Mouse (Mus musculus): ENCODE data around the gene Gm20388. TPM values are rescaled to one million over a fixed set of nuclear protein-coding genes. Genes with fewer than 3 reads are reported as not detected.

Gm20388 gene
- total and polyA plus RNA-seq, 3 experiments = 0.02 to 0.05 TPM; not detected in 1

DNA sequence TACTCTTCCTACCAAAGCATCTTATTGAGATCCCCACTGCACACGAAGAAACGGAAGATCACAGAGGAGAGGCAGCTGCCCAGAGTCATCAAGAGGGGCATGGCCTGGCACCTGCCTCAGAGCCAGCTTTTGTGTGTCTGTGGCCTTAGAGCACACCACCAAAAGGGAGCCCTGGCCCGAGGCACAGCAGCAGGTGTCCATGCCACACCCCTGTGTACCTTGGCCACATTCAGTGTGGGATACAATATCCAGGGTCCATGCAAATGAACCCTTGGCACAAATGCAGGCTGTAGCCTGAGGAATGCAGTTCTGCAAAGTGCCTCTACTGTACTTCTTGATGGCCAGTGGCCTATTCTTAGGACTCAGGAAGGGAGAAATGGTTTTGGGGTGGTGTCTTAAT, 3426.8 kb downstream of the Gm20388 start:
- H3K9me3 ChIP-seq (replicated peaks) = no peaks in the 10 kb centered on the region
- ATAC-seq (ENCODE audit: extremely low read depth, insufficient number of reproducible peaks, low FRiP score, poor library complexity, severe bottlenecking) (no peak), DNase-seq (ENCODE audit: low spot score) (no peak)
- H3K4me3 ChIP-seq (ENCODE audit: low read depth, low read length) = no peak overlapping the region
- H3K27me3 ChIP-seq (ENCODE audit: insufficient read depth, low read length) = peaks cover 44% of the 10 kb centered on the region
- TF ChIP-seq TAL1 (conservative IDR thresholded peaks at IDR 0.05; ENCODE audit: low read depth, low read length) (no peak), GATA1 (IDR thresholded peaks at IDR 0.05; ENCODE audit: borderline replicate concordance, low read length) (no peak), POLR2AphosphoS5 (IDR thresholded peaks at IDR 0.05; ENCODE audit: insufficient replicate concordance, low read depth, low read length) (no peak), CTCF (IDR thresholded peaks at IDR 0.05; ENCODE audit: low read depth, low read length) (no peak), GATA2 (IDR thresholded peaks at IDR 0.05; ENCODE audit: borderline replicate concordance, low read depth, low read length) (no peak)
- peaks cover 13% of the 10 kb centered on the region for H3K4me1 ChIP-seq (ENCODE audit: insufficient read depth, low read depth, low read length)
- H3K36me3 ChIP-seq (replicated peaks) = no peaks in the 10 kb centered on the region

DNA sequence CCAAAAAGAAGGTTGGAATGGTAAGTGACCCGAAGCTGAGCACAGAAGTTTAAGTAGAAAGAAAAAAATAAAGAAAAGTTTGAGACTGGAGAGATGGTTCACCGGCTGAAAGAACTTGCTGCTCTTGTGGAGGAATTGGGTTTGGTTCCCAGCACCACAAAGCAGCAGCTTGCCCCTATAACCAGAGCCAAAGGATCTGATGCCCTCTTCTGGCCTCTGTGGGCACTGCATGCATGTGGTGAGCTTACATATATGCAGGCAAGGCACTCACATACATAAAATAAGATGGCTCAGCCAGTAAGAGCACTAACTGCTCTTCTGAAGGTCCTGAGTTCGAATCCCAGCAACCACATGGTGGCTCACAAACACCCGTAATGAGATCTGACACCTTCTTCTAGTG, 3429.4 kb downstream of the Gm20388 start:
- H3K27me3 ChIP-seq (ENCODE audit: insufficient read depth, low read length) = peaks cover 35% of the 10 kb centered on the region
- DNase-seq (ENCODE audit: low spot score) (no peak), ATAC-seq (ENCODE audit: extremely low read depth, insufficient number of reproducible peaks, low FRiP score, poor library complexity, severe bottlenecking) (no peak)

DNA sequence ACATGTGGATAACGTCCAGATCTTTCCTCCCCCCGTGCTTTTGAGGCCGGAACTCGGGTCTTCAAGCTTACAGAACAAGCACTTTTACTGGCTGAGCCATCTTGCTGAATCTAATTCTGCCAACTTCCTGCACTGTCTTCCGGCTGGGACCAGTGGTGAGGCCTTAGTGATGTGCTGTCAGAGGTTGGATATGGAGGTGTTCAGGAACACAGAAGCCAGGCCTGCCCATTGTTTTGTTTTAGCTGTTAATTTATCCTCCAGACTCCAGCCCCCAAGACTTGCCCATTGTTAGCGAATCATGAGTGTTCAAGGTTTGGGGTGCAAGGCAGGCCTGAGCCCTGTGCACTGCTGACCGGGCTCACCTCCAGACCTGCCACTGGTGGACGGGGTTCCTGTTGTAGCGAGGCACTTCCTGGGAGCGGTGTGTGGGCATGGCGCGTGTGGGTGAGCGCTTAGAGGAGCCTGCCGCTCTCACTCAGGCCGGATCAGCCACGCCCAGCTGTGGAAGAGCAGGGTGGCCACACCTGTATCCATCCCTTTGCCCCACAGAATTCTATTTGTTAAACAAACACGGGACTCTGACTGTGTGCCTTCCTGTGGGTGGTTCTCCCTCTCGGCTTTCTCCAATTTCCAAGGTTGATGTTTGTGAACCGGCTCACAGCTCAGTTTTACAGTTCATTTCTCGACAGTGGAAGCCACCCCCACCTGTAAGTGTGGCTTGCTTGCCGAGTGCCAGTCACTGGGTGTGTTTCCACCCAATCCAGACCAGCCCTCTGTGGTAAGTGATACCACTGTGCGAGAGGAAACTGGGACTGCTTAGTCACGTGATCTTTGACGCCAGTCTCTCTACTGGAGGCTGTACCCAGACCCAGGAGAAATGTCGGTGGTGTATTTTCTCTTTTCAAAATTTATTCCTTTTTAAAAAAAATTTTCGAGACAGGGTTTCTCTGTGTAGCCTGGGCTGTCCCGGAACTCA, 3430.7 kb downstream of the Gm20388 start:
- Histone ChIP-seq H3K4me3 (ENCODE audit: low read depth, low read length) (no peak overlapping the region), H3K27me3 (ENCODE audit: insufficient read depth, low read length) (peaks cover 38% of the 10 kb centered on the region), H3K4me1 (ENCODE audit: insufficient read depth, low read depth, low read length) (peaks cover 11% of the 10 kb centered on the region; the same call in 1 of the 2 replicates), H3K36me3 (replicated peaks) (no peaks in the 10 kb centered on the region), H3K9me3 (replicated peaks) (no peaks in the 10 kb centered on the region)
- ATAC-seq (ENCODE audit: extremely low read depth, insufficient number of reproducible peaks, low FRiP score, poor library complexity, severe bottlenecking) (no peak), DNase-seq (ENCODE audit: low spot score) (no peak)
- no peak for TF ChIP-seq POLR2AphosphoS5 (IDR thresholded peaks at IDR 0.05; ENCODE audit: insufficient replicate concordance, low read depth, low read length)
- TF ChIP-seq GATA2 (IDR thresholded peaks at IDR 0.05; ENCODE audit: borderline replicate concordance, low read depth, low read length) = no peak
- TF ChIP-seq CTCF (IDR thresholded peaks at IDR 0.05; ENCODE audit: low read depth, low read length) = no peak
- no peak for TF ChIP-seq GATA1 (IDR thresholded peaks at IDR 0.05; ENCODE audit: borderline replicate concordance, low read length)
- no peak for TF ChIP-seq TAL1 (conservative IDR thresholded peaks at IDR 0.05; ENCODE audit: low read depth, low read length)

More for the DNA sequence above, 3429.4 kb downstream of the Gm20388 start:
- Histone ChIP-seq H3K36me3 (replicated peaks) (no peaks in the 10 kb centered on the region), H3K9me3 (replicated peaks) (no peaks in the 10 kb centered on the region), H3K4me3 (ENCODE audit: low read depth, low read length) (no peak overlapping the region), H3K4me1 (ENCODE audit: insufficient read depth, low read depth, low read length) (peaks cover 8% of the 10 kb centered on the region; the same call in 1 of the 2 replicates)
- TF ChIP-seq POLR2AphosphoS5 (IDR thresholded peaks at IDR 0.05; ENCODE audit: insufficient replicate concordance, low read depth, low read length) (no peak), GATA1 (IDR thresholded peaks at IDR 0.05; ENCODE audit: borderline replicate concordance, low read length) (no peak), TAL1 (conservative IDR thresholded peaks at IDR 0.05; ENCODE audit: low read depth, low read length) (no peak), CTCF (IDR thresholded peaks at IDR 0.05; ENCODE audit: low read depth, low read length) (no peak), GATA2 (IDR thresholded peaks at IDR 0.05; ENCODE audit: borderline replicate concordance, low read depth, low read length) (no peak)

DNA sequence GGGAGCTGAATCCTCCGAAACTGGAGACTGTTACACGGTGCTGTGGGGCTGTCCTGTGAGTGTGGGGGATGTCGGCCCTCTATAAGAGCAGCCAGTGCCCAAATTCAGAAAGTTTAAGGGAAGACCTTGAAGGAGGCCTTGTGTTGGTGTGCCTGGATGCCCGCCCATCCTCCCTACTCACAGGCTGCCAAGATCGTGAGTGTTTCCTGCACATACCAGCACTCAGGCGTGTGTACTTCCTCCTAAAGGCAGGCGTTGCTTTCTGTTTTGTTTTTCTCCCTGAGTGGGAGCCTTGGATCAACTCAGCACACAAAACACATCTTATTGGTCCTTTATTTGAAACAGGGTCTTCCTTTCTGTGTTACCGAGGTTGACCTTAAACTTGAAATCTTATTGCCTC, 3431.6 kb downstream of the Gm20388 start:
- Histone ChIP-seq H3K4me3 (ENCODE audit: low read depth, low read length) (no peak overlapping the region), H3K4me1 (ENCODE audit: insufficient read depth, low read depth, low read length) (peaks cover 11% of the 10 kb centered on the region; the same call in 1 of the 2 replicates), H3K9me3 (replicated peaks) (no peaks in the 10 kb centered on the region), H3K36me3 (replicated peaks) (no peaks in the 10 kb centered on the region), H3K27me3 (ENCODE audit: insufficient read depth, low read length) (peaks cover 39% of the 10 kb centered on the region)
- ATAC-seq (ENCODE audit: extremely low read depth, insufficient number of reproducible peaks, low FRiP score, poor library complexity, severe bottlenecking) (no peak), DNase-seq (ENCODE audit: low spot score) (no peak)
- TF ChIP-seq GATA2 (IDR thresholded peaks at IDR 0.05; ENCODE audit: borderline replicate concordance, low read depth, low read length) (no peak), CTCF (IDR thresholded peaks at IDR 0.05; ENCODE audit: low read depth, low read length) (no peak), GATA1 (IDR thresholded peaks at IDR 0.05; ENCODE audit: borderline replicate concordance, low read length) (no peak), POLR2AphosphoS5 (IDR thresholded peaks at IDR 0.05; ENCODE audit: insufficient replicate concordance, low read depth, low read length) (no peak), TAL1 (conservative IDR thresholded peaks at IDR 0.05; ENCODE audit: low read depth, low read length) (no peak)

- H3K4me1 ChIP-seq (ENCODE audit: insufficient read depth, low read depth, low read length) = peaks cover 11% of the 10 kb centered on the region; the same call in 1 of the 2 replicates
- H3K27me3 ChIP-seq (ENCODE audit: insufficient read depth, low read length) = peaks cover 40% of the 10 kb centered on the region
- H3K9me3 ChIP-seq (replicated peaks) = no peaks in the 10 kb centered on the region
- ATAC-seq (ENCODE audit: extremely low read depth, insufficient number of reproducible peaks, low FRiP score, poor library complexity, severe bottlenecking) (no peak), DNase-seq (ENCODE audit: low spot score) (no peak)
- H3K36me3 ChIP-seq (replicated peaks) = no peaks in the 10 kb centered on the region
- H3K4me3 ChIP-seq (ENCODE audit: low read depth, low read length) = no peak overlapping the region
- no peak for TF ChIP-seq GATA2 (IDR thresholded peaks at IDR 0.05; ENCODE audit: borderline replicate concordance, low read depth, low read length)
- TF ChIP-seq CTCF (IDR thresholded peaks at IDR 0.05; ENCODE audit: low read depth, low read length) = no peak
- TF ChIP-seq TAL1 (conservative IDR thresholded peaks at IDR 0.05; ENCODE audit: low read depth, low read length) = no peak
- TF ChIP-seq GATA1 (IDR thresholded peaks at IDR 0.05; ENCODE audit: borderline replicate concordance, low read length) = no peak
- TF ChIP-seq POLR2AphosphoS5 (IDR thresholded peaks at IDR 0.05; ENCODE audit: insufficient replicate concordance, low read depth, low read length) = no peak
These were observed 3432.3 kb downstream of the Gm20388 start for GRCm38 (mm10) chr8:123342911-123343310.

- H3K9me3 ChIP-seq (replicated peaks) = no peaks in the 10 kb centered on the region
- peaks cover 11% of the 10 kb centered on the region; the same call in 1 of the 2 replicates for H3K4me1 ChIP-seq (ENCODE audit: insufficient read depth, low read depth, low read length)
- ATAC-seq (ENCODE audit: extremely low read depth, insufficient number of reproducible peaks, low FRiP score, poor library complexity, severe bottlenecking) = no peak
- no peaks in the 10 kb centered on the region for H3K36me3 ChIP-seq (replicated peaks)
- no peak for DNase-seq (ENCODE audit: low spot score)
- TF ChIP-seq GATA2 (IDR thresholded peaks at IDR 0.05; ENCODE audit: borderline replicate concordance, low read depth, low read length) (no peak), CTCF (IDR thresholded peaks at IDR 0.05; ENCODE audit: low read depth, low read length) (no peak), GATA1 (IDR thresholded peaks at IDR 0.05; ENCODE audit: borderline replicate concordance, low read length) (no peak), POLR2AphosphoS5 (IDR thresholded peaks at IDR 0.05; ENCODE audit: insufficient replicate concordance, low read depth, low read length) (no peak), TAL1 (conservative IDR thresholded peaks at IDR 0.05; ENCODE audit: low read depth, low read length) (no peak)
- H3K4me3 ChIP-seq (ENCODE audit: low read depth, low read length) = no peak overlapping the region
- H3K27me3 ChIP-seq (ENCODE audit: insufficient read depth, low read length) = peaks cover 45% of the 10 kb centered on the region
These were observed 3432.8 kb downstream of the Gm20388 start for GRCm38 (mm10) chr8:123343422-123343821.

Measured in G1E (cell line).